Mouse (Mus musculus): Measurements from ENCODE around the gene Tnnc1. TPM values are rescaled to one million over a fixed set of nuclear protein-coding genes. Genes with fewer than 3 reads are reported as not detected.

The Tnnc1 gene
- polyA plus RNA-seq, 1 experiment: 0.14 TPM

- H3K36me3 ChIP-seq (ENCODE audit: control insufficient read depth): peaks cover 95% of the 10 kb centered on the region
- H3K9me3 ChIP-seq (ENCODE audit: control insufficient read depth, low read length): no peaks in the 10 kb centered on the region
- H3K4me1 ChIP-seq (ENCODE audit: control insufficient read depth): no peaks in the 10 kb centered on the region; the same call in 1 of the 2 replicates
- H3K4me3 ChIP-seq (replicated peaks): no peak overlapping the region
- no peak for TF ChIP-seq TAL1 (IDR thresholded peaks at IDR 0.05; ENCODE audit: low read length)
- TF ChIP-seq GATA1 (IDR thresholded peaks at IDR 0.05; ENCODE audit: low read length): no peak
- no peaks in the 10 kb centered on the region for H3K27me3 ChIP-seq (ENCODE audit: control insufficient read depth)
Measured at GRCm38 (mm10) chr14:31179677-31180365, 28.3 kb upstream of the Tnnc1 start.

- peaks cover 95% of the 10 kb centered on the region for H3K36me3 ChIP-seq (ENCODE audit: control insufficient read depth)
- no peaks in the 10 kb centered on the region for H3K27me3 ChIP-seq (ENCODE audit: control insufficient read depth)
- no peaks in the 10 kb centered on the region for H3K9me3 ChIP-seq (ENCODE audit: control insufficient read depth, low read length)
- no peak for TF ChIP-seq TAL1 (IDR thresholded peaks at IDR 0.05; ENCODE audit: low read length)
- TF ChIP-seq GATA1 (IDR thresholded peaks at IDR 0.05; ENCODE audit: low read length): no peak
- no peak overlapping the region for H3K4me3 ChIP-seq (replicated peaks)
- no peaks in the 10 kb centered on the region; the same call in 1 of the 2 replicates for H3K4me1 ChIP-seq (ENCODE audit: control insufficient read depth)
Measured at GRCm38 (mm10) chr14:31181512-31181911, 26.6 kb upstream of the Tnnc1 start.

GRCm38 (mm10) chr14:31182786-31183290 lies 25.3 kb upstream of the Tnnc1 start:
- Histone ChIP-seq H3K4me1 (ENCODE audit: control insufficient read depth) (no peaks in the 10 kb centered on the region; the same call in 1 of the 2 replicates), H3K36me3 (ENCODE audit: control insufficient read depth) (peaks cover 95% of the 10 kb centered on the region), H3K27me3 (ENCODE audit: control insufficient read depth) (no peaks in the 10 kb centered on the region), H3K4me3 (replicated peaks) (no peak overlapping the region), H3K9me3 (ENCODE audit: control insufficient read depth, low read length) (no peaks in the 10 kb centered on the region)
- TF ChIP-seq TAL1 (IDR thresholded peaks at IDR 0.05; ENCODE audit: low read length) (no peak), GATA1 (IDR thresholded peaks at IDR 0.05; ENCODE audit: low read length) (no peak)

GRCm38 (mm10) chr14:31183541-31183940 lies 24.6 kb upstream of the Tnnc1 start:
- Histone ChIP-seq H3K27me3 (ENCODE audit: control insufficient read depth) (no peaks in the 10 kb centered on the region), H3K4me3 (replicated peaks) (no peak overlapping the region), H3K36me3 (ENCODE audit: control insufficient read depth) (peaks cover 98% of the 10 kb centered on the region), H3K4me1 (ENCODE audit: control insufficient read depth) (no peaks in the 10 kb centered on the region; the same call in 1 of the 2 replicates), H3K9me3 (ENCODE audit: control insufficient read depth, low read length) (no peaks in the 10 kb centered on the region)
- TF ChIP-seq TAL1 (IDR thresholded peaks at IDR 0.05; ENCODE audit: low read length): no peak
- no peak for TF ChIP-seq GATA1 (IDR thresholded peaks at IDR 0.05; ENCODE audit: low read length)

GRCm38 (mm10) chr14:31184195-31184594 lies 23.9 kb upstream of the Tnnc1 start:
- no peak overlapping the region for H3K4me3 ChIP-seq (replicated peaks)
- H3K36me3 ChIP-seq (ENCODE audit: control insufficient read depth): peaks cover 100% of the 10 kb centered on the region
- H3K4me1 ChIP-seq (ENCODE audit: control insufficient read depth): no peaks in the 10 kb centered on the region; the same call in 1 of the 2 replicates
- TF ChIP-seq TAL1 (IDR thresholded peaks at IDR 0.05; ENCODE audit: low read length) (no peak), GATA1 (IDR thresholded peaks at IDR 0.05; ENCODE audit: low read length) (no peak)
- H3K9me3 ChIP-seq (ENCODE audit: control insufficient read depth, low read length): no peaks in the 10 kb centered on the region
- no peaks in the 10 kb centered on the region for H3K27me3 ChIP-seq (ENCODE audit: control insufficient read depth)

- TF ChIP-seq GATA1 (IDR thresholded peaks at IDR 0.05; ENCODE audit: low read length): no peak
- TF ChIP-seq TAL1 (IDR thresholded peaks at IDR 0.05; ENCODE audit: low read length): no peak
- no peaks in the 10 kb centered on the region for H3K27me3 ChIP-seq (ENCODE audit: control insufficient read depth)
- no peak overlapping the region for H3K4me3 ChIP-seq (replicated peaks)
- H3K9me3 ChIP-seq (ENCODE audit: control insufficient read depth, low read length): no peaks in the 10 kb centered on the region
- peaks cover 100% of the 10 kb centered on the region for H3K36me3 ChIP-seq (ENCODE audit: control insufficient read depth)
- H3K4me1 ChIP-seq (ENCODE audit: control insufficient read depth): no peaks in the 10 kb centered on the region; the same call in 1 of the 2 replicates
Measured at GRCm38 (mm10) chr14:31186656-31187055, 21.5 kb upstream of the Tnnc1 start.

- Histone ChIP-seq H3K27me3 (ENCODE audit: control insufficient read depth) (no peaks in the 10 kb centered on the region), H3K4me3 (replicated peaks) (no peak overlapping the region), H3K9me3 (ENCODE audit: control insufficient read depth, low read length) (no peaks in the 10 kb centered on the region), H3K36me3 (ENCODE audit: control insufficient read depth) (peaks cover 98% of the 10 kb centered on the region), H3K4me1 (ENCODE audit: control insufficient read depth) (no peaks in the 10 kb centered on the region)
- TF ChIP-seq TAL1 (IDR thresholded peaks at IDR 0.05; ENCODE audit: low read length) (no peak), GATA1 (IDR thresholded peaks at IDR 0.05; ENCODE audit: low read length) (no peak)
Measured at GRCm38 (mm10) chr14:31188771-31189181, 19.3 kb upstream of the Tnnc1 start.

- TF ChIP-seq TAL1 (IDR thresholded peaks at IDR 0.05; ENCODE audit: low read length): no peak
- no peak for TF ChIP-seq GATA1 (IDR thresholded peaks at IDR 0.05; ENCODE audit: low read length)
- H3K9me3 ChIP-seq (ENCODE audit: control insufficient read depth, low read length): no peaks in the 10 kb centered on the region
- H3K4me1 ChIP-seq (ENCODE audit: control insufficient read depth): no peaks in the 10 kb centered on the region
- H3K27me3 ChIP-seq (ENCODE audit: control insufficient read depth): no peaks in the 10 kb centered on the region
- H3K36me3 ChIP-seq (ENCODE audit: control insufficient read depth): peaks cover 96% of the 10 kb centered on the region
- no peak overlapping the region for H3K4me3 ChIP-seq (replicated peaks)
Measured at GRCm38 (mm10) chr14:31189348-31189747, 18.8 kb upstream of the Tnnc1 start.

GRCm38 (mm10) chr14:31191936-31192335 lies 16.2 kb upstream of the Tnnc1 start:
- no peaks in the 10 kb centered on the region for H3K27me3 ChIP-seq (ENCODE audit: control insufficient read depth)
- H3K4me3 ChIP-seq (replicated peaks): no peak overlapping the region
- H3K9me3 ChIP-seq (ENCODE audit: control insufficient read depth, low read length): no peaks in the 10 kb centered on the region
- no peak for TF ChIP-seq GATA1 (IDR thresholded peaks at IDR 0.05; ENCODE audit: low read length)
- TF ChIP-seq TAL1 (IDR thresholded peaks at IDR 0.05; ENCODE audit: low read length): no peak
- no peaks in the 10 kb centered on the region for H3K4me1 ChIP-seq (ENCODE audit: control insufficient read depth)
- H3K36me3 ChIP-seq (ENCODE audit: control insufficient read depth): peaks cover 93% of the 10 kb centered on the region
